Mouse (Mus musculus) liver, adult 2 months (tissue): ENCODE results near the gene Wnk2.

Experiments used
- CTCF ChIP-seq: fragments of 200-500 bp; IDR thresholded peaks from 2 replicates; pipeline ENCODE4 v1.5.1; 2011; ENCODE audit warnings: low read depth, low read length, control low read depth
- POLR2A ChIP-seq: fragments of 200-500 bp; IDR thresholded peaks from 2 replicates; pipeline ENCODE4 v1.6.1; 2011; ENCODE audit warnings: low read length, control low read depth; ENCODE audit not compliant: insufficient read depth; ENCODE audit errors: extremely low read depth

DNA sequence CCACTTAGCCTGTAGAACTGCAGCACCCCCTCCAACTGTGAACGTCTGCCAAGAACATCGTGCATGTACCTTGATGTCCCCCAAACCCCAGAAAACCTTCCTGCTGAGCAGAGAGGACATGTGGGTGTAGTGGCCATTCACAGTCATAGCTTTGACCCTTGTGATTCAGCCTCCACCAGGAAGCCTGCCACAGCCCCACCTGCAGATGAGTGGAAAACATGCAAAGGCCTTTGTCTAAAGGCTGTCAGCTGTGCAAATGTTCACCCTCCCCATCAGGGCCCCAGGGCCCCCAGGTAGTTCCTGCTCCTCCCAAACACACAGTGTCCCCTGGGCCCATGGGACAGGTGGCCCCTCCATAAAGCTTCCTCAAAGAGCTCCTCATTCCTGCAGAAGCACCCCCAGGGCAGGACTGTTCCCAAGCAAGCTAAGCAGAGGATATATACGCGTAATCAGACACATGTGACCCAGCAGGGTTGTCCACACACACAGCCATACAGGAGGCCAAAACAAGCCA is 16.4 kb downstream of the Wnk2 start:
- no peak for TF ChIP-seq POLR2A
- no peak for TF ChIP-seq CTCF
